Mouse (Mus musculus) granulocyte monocyte progenitor cell, adult 5-6 weeks (primary cell): ENCODE results near the gene Eef1b2. TPM values are rescaled to one million over a fixed set of nuclear protein-coding genes. Genes with fewer than 3 reads are reported as not detected.

Experiments
- ATAC-seq: replicated peaks from 2 replicates; pipeline ENCODE4 v1.8.0; 2016; ENCODE audit warnings: mild to moderate bottlenecking, moderate TSS enrichment, inconsistent platforms; ENCODE audit not compliant: poor library complexity, severe bottlenecking
- total RNA-seq, 2 experiments: library from RNA; stranded (forward) in 1 of 2; stranded (reverse) in 1 of 2; fragments of 200-712, 200-1000 nt in 1 of 2; fragments of >200 nt in 1 of 2; fragmentation: Nextera tagmentation in 1 of 2; gene quantifications; 2 replicates each; pipeline ENCODE4 v1.2.3; 2014 to 2017

Eef1b2 gene
- total RNA-seq, 2 experiments from 2014 or later, result 1,810 to 3,329 TPM

- no peak for ATAC-seq
Observed at GRCm38 (mm10) chr1:63188536-63188935, 11.9 kb downstream of the Eef1b2 start.

- ATAC-seq, result no peak
Observed at GRCm38 (mm10) chr1:63190851-63191250, 14.2 kb downstream of the Eef1b2 start.

DNA sequence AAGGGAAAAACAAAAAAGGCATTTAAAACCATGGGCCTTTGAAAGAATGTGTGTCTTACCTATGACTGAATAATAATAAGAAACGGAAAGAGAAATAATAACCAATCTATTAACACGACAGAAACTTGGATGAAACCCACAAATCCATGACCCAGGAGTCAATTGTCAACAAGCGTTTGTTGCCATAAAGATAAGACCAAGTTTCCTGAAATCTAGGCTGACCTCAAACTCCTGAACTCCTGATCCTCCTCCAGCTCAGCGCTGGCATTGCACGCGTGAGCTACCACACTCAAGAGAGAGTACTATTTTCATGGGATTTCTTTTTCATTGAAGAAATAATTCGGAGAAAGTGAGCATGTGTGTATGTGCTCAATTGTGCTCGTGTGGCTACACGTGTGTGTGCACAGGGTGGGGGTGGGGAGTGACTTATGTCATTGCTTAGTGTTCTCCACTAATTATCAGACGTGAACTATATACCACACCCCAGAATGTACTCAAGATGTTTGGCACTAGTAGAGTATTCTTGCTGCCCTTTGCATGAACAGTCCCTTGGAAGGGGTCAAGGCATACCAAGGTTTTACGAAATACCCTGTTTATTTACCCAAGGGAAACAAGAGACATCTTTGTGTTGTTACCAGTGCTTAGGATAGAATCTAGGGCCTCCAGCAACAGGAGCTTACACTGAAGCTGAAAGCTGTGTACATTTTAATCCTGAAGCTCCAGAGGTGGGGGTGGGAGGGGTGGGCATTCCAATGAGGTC lies 15.9 kb downstream of the Eef1b2 start:
- ATAC-seq, result no peak

- ATAC-seq, result no peak
Observed at GRCm38 (mm10) chr1:63195848-63196512, 19.4 kb downstream of the Eef1b2 start.

DNA sequence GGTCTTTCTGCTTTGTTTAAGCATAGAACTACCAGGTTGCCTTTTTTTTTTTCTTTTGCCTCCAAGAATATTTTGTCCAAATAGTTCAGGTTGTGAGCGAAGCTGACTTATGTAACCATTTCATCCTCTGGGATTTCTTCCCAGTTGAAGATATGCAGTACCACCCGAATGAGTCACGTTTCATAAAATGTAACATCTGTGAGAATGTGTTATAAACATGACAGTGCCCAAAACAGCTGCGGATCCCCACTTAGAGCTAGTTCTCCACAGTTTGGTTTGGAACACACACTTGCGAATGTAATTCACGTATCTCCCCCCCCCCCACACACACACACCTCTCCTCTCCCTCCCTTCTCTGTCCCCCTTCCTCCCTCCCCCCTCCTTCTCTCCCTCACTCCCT lies 22.8 kb downstream of the Eef1b2 start:
- ATAC-seq, result no peak

DNA sequence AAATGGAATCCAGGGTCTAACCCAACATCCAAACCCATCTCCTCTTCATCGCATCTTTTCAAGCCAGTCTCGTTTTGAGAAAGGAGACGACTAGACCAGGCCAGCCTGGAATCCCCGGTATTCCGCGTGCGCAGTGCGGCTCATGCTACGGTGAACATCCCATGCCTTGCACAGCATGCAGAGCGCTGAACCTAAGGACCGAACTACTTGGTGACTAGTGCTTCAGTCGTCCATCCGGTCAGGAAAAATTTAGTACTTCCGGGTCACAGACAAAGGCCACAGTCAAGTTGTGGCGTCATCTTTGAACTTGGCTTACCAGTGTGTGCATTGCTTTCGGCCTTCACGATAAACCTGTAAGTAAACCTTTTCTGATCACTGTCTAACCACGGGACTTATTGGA lies 23.7 kb downstream of the Eef1b2 start:
- ATAC-seq, result no peak

- no peak for ATAC-seq
Observed at GRCm38 (mm10) chr1:63201672-63202071, 25.0 kb downstream of the Eef1b2 start.

DNA sequence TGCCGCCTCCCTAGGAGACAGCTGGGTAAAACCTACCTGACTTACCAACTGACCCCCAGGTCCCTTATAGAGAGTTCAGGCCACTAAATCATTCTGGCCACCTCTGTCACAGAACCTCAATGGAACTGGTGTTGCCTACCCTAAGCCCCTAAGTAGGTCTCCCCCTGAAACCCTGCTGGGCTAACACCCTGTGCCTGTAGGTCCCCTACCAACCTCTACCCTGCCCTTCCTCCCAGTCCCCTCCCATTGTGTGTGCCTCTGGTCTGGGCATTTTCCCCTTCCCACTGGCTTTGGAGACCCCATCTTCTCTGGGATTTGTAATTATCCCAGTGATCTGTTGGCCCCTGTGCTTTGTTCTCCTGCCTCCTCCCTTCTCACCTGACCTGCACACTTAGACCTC lies 26.8 kb downstream of the Eef1b2 start:
- ATAC-seq, result no peak

GRCm38 (mm10) chr1:63203950-63204659 lies 27.5 kb downstream of the Eef1b2 start:
- no peak for ATAC-seq

- no peak for ATAC-seq
Observed at GRCm38 (mm10) chr1:63204660-63205394, 28.2 kb downstream of the Eef1b2 start.

DNA sequence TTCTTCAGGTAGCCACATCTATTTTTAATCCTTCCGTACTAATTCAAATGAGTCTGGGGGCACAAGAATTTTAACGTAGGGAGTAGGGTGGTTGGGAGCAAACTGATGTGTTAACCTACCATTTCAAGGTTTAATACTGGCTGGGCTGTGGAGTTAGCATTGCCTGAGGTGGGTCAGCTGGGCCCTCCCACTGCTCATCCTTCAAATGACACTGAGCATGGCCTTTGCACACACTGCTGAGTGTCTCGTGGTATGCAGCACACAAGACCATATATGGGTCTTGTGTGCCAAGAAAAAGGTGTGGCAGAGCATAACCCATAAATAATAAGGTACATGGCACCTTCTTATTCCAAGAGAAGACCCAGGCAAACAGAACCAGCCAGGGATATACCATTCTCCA lies 31.0 kb downstream of the Eef1b2 start:
- ATAC-seq, result no peak

DNA sequence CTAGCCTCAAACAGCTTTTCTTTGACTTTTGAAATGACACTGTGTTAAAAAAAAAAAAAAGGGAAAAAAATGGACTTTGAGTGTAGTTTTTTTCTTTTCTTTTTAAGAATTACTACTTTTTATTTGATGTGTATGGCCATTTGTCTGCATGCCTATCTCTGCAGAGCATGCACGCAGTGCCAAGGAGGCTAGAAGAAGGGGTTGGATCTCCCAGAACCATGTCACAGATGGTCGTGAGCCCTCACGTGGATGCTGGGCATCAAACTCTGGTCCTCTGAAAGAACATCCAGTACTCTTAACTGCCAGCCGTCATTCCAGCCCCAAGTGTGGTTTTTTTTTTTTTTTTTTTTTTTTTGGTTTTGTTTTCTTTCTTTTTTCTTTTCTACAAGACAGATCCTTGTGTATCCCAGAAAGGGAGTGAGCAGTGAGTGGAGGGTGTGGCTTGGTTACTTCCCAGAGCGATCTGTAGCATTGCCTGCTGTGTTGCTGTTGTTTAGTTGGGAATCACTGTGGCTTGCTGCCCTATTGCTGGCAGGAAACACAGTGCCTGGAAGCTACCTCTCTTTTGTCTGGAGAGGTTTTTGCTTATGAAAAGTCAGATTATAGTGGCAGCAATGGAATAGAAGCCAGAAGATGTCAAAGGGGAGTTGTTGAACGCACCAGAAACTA lies 33.4 kb downstream of the Eef1b2 start:
- no peak for ATAC-seq

- ATAC-seq, result no peak
Observed at GRCm38 (mm10) chr1:63213478-63214270, 37.0 kb downstream of the Eef1b2 start.

DNA sequence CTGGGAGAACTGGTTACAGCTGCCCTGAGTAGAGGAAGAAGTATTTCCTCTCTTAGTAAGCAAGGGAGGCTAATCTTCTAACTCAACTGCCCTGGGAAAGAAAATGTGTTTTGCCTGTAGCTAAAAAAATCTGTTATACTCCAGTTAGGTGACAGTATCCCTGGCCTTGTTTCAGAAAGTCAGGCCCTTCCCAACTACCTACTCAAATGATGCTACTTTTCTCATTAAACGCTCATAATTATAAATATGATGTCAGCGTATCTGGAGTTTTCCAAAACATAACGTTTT lies 37.6 kb downstream of the Eef1b2 start, which contains the start of gene Gpr1:
Gene Gpr1, minus strand, starts transcription at position 273 of the 288 bp plus-strand sequence.
- no peak for ATAC-seq

DNA sequence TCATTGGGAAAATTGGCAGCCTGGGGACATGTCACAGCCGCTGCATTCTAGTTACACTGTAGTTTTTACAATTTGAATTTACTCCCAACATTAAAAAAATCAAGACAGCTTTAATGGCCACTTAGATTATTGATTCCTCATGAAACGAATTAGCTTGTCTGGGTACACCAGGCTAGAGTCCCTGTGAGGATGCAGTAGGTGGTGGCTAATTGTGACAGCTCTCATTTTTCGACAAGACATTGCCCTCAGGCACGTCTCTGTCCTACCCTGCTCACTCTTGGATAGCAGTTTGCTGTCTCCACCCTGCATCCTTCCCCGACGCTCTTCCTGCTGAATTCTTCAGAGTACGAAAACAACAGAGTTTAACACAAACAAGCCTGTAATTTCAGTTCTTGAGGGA lies 38.0 kb downstream of the Eef1b2 start:
- no peak for ATAC-seq

DNA sequence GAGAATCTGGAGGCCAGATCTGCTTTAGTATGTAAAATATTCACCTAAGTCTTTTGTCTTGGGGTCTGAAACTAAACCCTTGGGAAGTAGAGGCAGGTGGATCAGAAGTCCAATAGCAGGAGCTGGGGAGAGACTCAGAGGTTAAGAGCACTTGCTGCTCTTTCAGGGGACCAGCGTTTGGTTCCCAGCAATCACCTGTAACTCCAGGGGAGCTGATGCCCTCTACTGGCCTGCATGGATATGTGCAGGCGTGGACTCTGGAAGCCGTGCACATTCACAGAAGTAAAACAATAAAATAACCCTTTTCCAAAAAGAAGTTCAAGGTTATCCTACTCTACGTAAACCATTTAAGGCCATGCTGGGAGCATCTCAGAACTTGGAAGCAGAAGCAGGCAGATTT lies 42.7 kb downstream of the Eef1b2 start:
- ATAC-seq, result no peak

DNA sequence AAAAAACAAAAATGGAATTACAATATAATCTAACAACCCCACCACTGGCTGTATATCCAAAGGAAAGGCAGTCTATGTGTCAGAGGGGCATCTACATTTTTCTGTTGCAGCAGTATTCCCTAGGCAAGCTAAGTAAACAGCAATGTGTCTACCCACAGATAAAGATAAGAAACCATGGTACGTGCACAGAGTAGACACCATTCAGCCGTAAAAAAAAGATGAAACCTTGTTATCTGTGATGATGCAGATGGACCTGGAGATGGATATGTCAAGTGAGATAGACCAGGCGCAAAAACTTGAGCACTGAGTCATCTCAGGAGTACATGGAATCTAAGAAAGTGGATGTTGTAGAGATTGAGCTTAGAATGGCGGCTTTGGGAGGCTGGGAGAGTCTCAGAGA lies 48.4 kb downstream of the Eef1b2 start:
- no peak for ATAC-seq

DNA sequence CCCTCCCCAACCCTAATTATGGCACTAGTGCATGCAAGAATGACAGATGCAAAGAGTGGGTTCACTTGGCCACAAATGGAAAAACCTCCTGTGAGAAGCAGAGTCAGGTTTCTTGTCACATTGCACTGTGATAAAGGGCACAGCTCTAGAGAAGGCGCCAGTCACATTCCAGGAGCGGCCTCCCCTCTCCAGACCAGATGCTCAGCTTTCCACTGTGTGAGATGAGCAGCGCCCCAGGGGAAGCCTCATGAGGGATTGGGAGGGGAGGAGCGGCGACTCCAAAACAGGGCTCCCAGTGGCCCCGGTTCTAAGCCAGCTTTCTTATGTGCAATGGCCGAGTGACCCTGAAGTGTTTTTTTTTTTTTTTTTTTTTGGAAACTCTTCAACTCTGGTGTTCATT lies 49.3 kb downstream of the Eef1b2 start:
- ATAC-seq, result no peak

DNA sequence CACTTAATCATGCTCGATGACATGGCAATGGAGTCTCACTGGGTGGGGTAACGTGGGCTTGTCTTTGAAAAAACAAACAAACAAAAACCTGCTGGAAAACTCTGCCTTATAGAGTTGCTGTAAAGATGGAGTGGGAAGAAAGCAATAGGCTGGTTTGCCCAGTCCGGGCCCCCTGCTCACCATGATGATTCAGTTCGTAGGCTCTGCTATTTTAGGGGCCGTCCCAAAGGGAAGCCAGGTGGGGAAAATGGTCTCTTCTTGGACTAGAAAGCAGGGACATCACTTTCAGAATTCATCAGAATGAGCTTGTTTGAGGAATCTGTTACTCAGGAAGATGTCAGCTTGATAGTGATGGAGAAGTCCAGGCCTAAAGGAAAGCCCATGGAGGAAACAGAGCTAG lies 50.6 kb downstream of the Eef1b2 start:
- no peak for ATAC-seq
